Mouse (Mus musculus) kidney, embryonic 14.5 days (tissue): ENCODE results near the gene Acvrl1. TPM values are rescaled to one million over a fixed set of nuclear protein-coding genes. Genes with fewer than 3 reads are reported as not detected.

Source experiments
- ATAC-seq: fragments of 200-750 bp; cut with Nextera tagmentation; 2 replicates; pipeline ENCODE4 v1.8.0; 2017; ENCODE audit warnings: moderate number of reproducible peaks, mild to moderate bottlenecking, moderate TSS enrichment, moderate library complexity; ENCODE audit not compliant: low FRiP score, low TSS enrichment
- H3K27ac ChIP-seq: fragments of 300-500 bp; sonication (generic); 2 replicates; pipeline ENCODE4 v1.5.1; 2014; ENCODE audit warnings: low read depth, mild to moderate bottlenecking, low read length, moderate library complexity, mixed read lengths
- H3K27me3 ChIP-seq: fragments of 300-500 bp; sonication (generic); 2 replicates; pipeline ENCODE4 v1.6.1; 2014; ENCODE audit warnings: mild to moderate bottlenecking, low read length; ENCODE audit not compliant: control insufficient read depth, insufficient read depth
- H3K36me3 ChIP-seq: fragments of 300-500 bp; sonication (generic); 2 replicates; pipeline ENCODE4 v1.6.1; 2014; ENCODE audit warnings: low read length, mixed read lengths; ENCODE audit not compliant: control insufficient read depth, insufficient read depth
- H3K4me1 ChIP-seq: fragments of 300-500 bp; sonication (generic); 2 replicates; pipeline ENCODE4 v1.6.1; 2014; ENCODE audit warnings: low read length, mixed read lengths; ENCODE audit not compliant: control insufficient read depth, insufficient read depth
- H3K4me2 ChIP-seq: fragments of 300-500 bp; sonication (generic); replicated peaks from 2 replicates; pipeline ENCODE4 v1.6.1; 2014; ENCODE audit warnings: low read depth, mild to moderate bottlenecking, low read length
- H3K4me3 ChIP-seq: fragments of 300-500 bp; sonication (generic); 2 replicates; pipeline ENCODE4 v1.5.1; 2014; ENCODE audit warnings: mild to moderate bottlenecking, low read length
- H3K9ac ChIP-seq: fragments of 300-500 bp; sonication (generic); 2 replicates; pipeline ENCODE4 v1.6.1; 2014; ENCODE audit warnings: low read depth, mild to moderate bottlenecking, low read length, moderate library complexity
- H3K9me3 ChIP-seq: fragments of 300-500 bp; sonication (generic); 2 replicates; pipeline ENCODE4 v1.6.1; 2016; ENCODE audit warnings: low read length; ENCODE audit not compliant: control insufficient read depth
- WGBS: fragments of 180-500 bp; shearing (Covaris S2); extraction: QIAGEN DNeasy Blood & Tissue Kit; methylation state at CpG from one replicate; pipeline ENCODE4 v1.1.7; 2014; 5-methylcytosine and 5-hydroxymethylcytosine counted together
- polyA plus RNA-seq: library from polyadenylated mRNA; unstranded; fragments of >200 nt; fragmentation: Nextera tagmentation; extraction: Ambion mirVana; gene quantifications from 2 replicates; pipeline ENCODE4 v1.2.1, GENCODE M21; 2014

Acvrl1 gene
- polyA plus RNA-seq, 1 experiment from 2014 or later = 8.8 TPM

GRCm38 (mm10) chr15:101121411-101122289 is 6.7 kb upstream of the Acvrl1 start:
- Histone ChIP-seq H3K27me3 (no peaks in the 10 kb centered on the region), H3K9me3 (no peaks in the 10 kb centered on the region), H3K4me2 (no peak overlapping the region), H3K27ac (no peak overlapping the region), H3K4me3 (no peak overlapping the region), H3K9ac (no peak overlapping the region), H3K36me3 (no peaks in the 10 kb centered on the region), H3K4me1 (no peaks in the 10 kb centered on the region)
- WGBS = 78% methylated on average over 9 of the region's 9 CpGs
- no peak for ATAC-seq

- Histone ChIP-seq H3K27ac (no peak overlapping the region), H3K36me3 (no peaks in the 10 kb centered on the region), H3K9ac (no peak overlapping the region), H3K4me2 (no peak overlapping the region), H3K4me3 (no peak overlapping the region), H3K9me3 (no peaks in the 10 kb centered on the region), H3K27me3 (no peaks in the 10 kb centered on the region), H3K4me1 (no peaks in the 10 kb centered on the region)
- WGBS = 24% methylated on average over 2 of the region's 2 CpGs
- ATAC-seq = no peak
These were observed 6.1 kb upstream of the Acvrl1 start for GRCm38 (mm10) chr15:101122290-101122589.

- no peak overlapping the region for H3K4me3 ChIP-seq
- 31% methylated on average over 4 of the region's 4 CpGs for WGBS
- H3K4me1 ChIP-seq = peaks cover 3% of the 10 kb centered on the region; the same call in 1 of the 2 replicates
- H3K9ac ChIP-seq = no peak overlapping the region
- ATAC-seq = no peak
- H3K9me3 ChIP-seq = no peaks in the 10 kb centered on the region
- no peaks in the 10 kb centered on the region for H3K36me3 ChIP-seq
- 0 out of 2 replicates have a peak, but pooled peaks cover 7% of the 10 kb centered on the region for H3K27me3 ChIP-seq
- no peak overlapping the region for H3K4me2 ChIP-seq
- no peak overlapping the region for H3K27ac ChIP-seq
These were observed 5.1 kb upstream of the Acvrl1 start for GRCm38 (mm10) chr15:101123202-101123601.

GRCm38 (mm10) chr15:101125561-101125960 is 2.8 kb upstream of the Acvrl1 start:
- Histone ChIP-seq H3K4me1 (peaks cover 18% of the 10 kb centered on the region; the same call in 1 of the 2 replicates), H3K9me3 (no peaks in the 10 kb centered on the region), H3K36me3 (no peaks in the 10 kb centered on the region), H3K4me2 (no peak overlapping the region), H3K27ac (no peak overlapping the region), H3K9ac (no peak overlapping the region), H3K27me3 (peaks cover 13% of the 10 kb centered on the region; the same call in 1 of the 2 replicates), H3K4me3 (no peak overlapping the region)
- 90% methylated on average over 6 of the region's 6 CpGs for WGBS
- ATAC-seq = no peak

GRCm38 (mm10) chr15:101126876-101127544 is 1.3 kb upstream of the Acvrl1 start:
- peaks cover 27% of the 10 kb centered on the region for H3K4me1 ChIP-seq
- peaks cover 13% of the 10 kb centered on the region; the same call in 1 of the 2 replicates for H3K27me3 ChIP-seq
- no peaks in the 10 kb centered on the region for H3K9me3 ChIP-seq
- WGBS = 67% methylated on average over 12 of the region's 12 CpGs
- H3K27ac ChIP-seq = 0 out of 2 replicates have a peak overlapping the region, but pooled peaks have one; percentile 26
- H3K9ac ChIP-seq = no peak overlapping the region
- H3K36me3 ChIP-seq = no peaks in the 10 kb centered on the region
- ATAC-seq = 0 out of 2 replicates have a peak, but pooled peaks have one; percentile 20
- H3K4me2 ChIP-seq = no peak overlapping the region
- H3K4me3 ChIP-seq = no peak overlapping the region

GRCm38 (mm10) chr15:101129412-101129811 is 1.1 kb downstream of the Acvrl1 start:
- ATAC-seq = no peak
- no peak overlapping the region for H3K27ac ChIP-seq
- peak overlapping the region; percentile 51 for H3K4me3 ChIP-seq
- H3K9ac ChIP-seq = 0 out of 2 replicates have a peak overlapping the region, but pooled peaks have one; percentile 72
- peaks cover 45% of the 10 kb centered on the region for H3K4me1 ChIP-seq
- no peaks in the 10 kb centered on the region for H3K9me3 ChIP-seq
- WGBS = 17% methylated on average over 5 of the region's 5 CpGs
- H3K27me3 ChIP-seq = peaks cover 13% of the 10 kb centered on the region; the same call in 1 of the 2 replicates
- no peaks in the 10 kb centered on the region for H3K36me3 ChIP-seq
- H3K4me2 ChIP-seq = peak overlapping the region; percentile 72

- Histone ChIP-seq H3K27ac (no peak overlapping the region), H3K9me3 (no peaks in the 10 kb centered on the region), H3K4me2 (no peak overlapping the region; the same call in 1 of the 2 replicates), H3K36me3 (no peaks in the 10 kb centered on the region), H3K27me3 (peaks cover 13% of the 10 kb centered on the region; the same call in 1 of the 2 replicates), H3K4me3 (no peak overlapping the region), H3K4me1 (peaks cover 47% of the 10 kb centered on the region), H3K9ac (peak overlapping the region; percentile 2; the same call in 1 of the 2 replicates)
- WGBS = 17% methylated on average over 11 of the region's 11 CpGs
- no peak for ATAC-seq
These were observed 3.2 kb downstream of the Acvrl1 start for GRCm38 (mm10) chr15:101131498-101131897.

GRCm38 (mm10) chr15:101132041-101132440 is 3.7 kb downstream of the Acvrl1 start:
- peaks cover 47% of the 10 kb centered on the region for H3K4me1 ChIP-seq
- H3K9ac ChIP-seq = peak overlapping the region; percentile 2; the same call in 1 of the 2 replicates
- 41% methylated on average over 6 of the region's 6 CpGs for WGBS
- ATAC-seq = no peak
- H3K4me3 ChIP-seq = no peak overlapping the region
- H3K27ac ChIP-seq = no peak overlapping the region
- no peaks in the 10 kb centered on the region for H3K36me3 ChIP-seq
- H3K9me3 ChIP-seq = no peaks in the 10 kb centered on the region
- no peak overlapping the region; the same call in 1 of the 2 replicates for H3K4me2 ChIP-seq
- H3K27me3 ChIP-seq = peaks cover 13% of the 10 kb centered on the region; the same call in 1 of the 2 replicates
